Mouse (Mus musculus) kidney, embryonic 15.5 days (tissue): ENCODE measurements around the gene Lenep. TPM values are rescaled to one million over a fixed set of nuclear protein-coding genes. Genes with fewer than 3 reads are reported as not detected.
"Not testable (repeated sequence)": the region's sequence is repeated elsewhere in the genome, so short reads cannot be mapped to it uniquely, and the experiment has no call there.

ENCODE experiments used
- ATAC-seq: fragments of 200-750 bp; cut with Nextera tagmentation; replicated peaks from 2 replicates; pipeline ENCODE4 v1.8.0; 2017; ENCODE audit warnings: moderate TSS enrichment; ENCODE audit not compliant: low FRiP score
- H3K27ac ChIP-seq: fragments of 300-500 bp; sonication (generic); 2 replicates; pipeline ENCODE4 v1.5.1; 2015; ENCODE audit warnings: mild to moderate bottlenecking, inconsistent platforms
- H3K27me3 ChIP-seq: fragments of 300-500 bp; sonication (generic); 2 replicates; pipeline ENCODE4 v1.6.1; 2015; ENCODE audit warnings: inconsistent platforms
- H3K36me3 ChIP-seq: fragments of 300-500 bp; sonication (generic); 2 replicates; pipeline ENCODE4 v1.6.1; 2015; ENCODE audit warnings: inconsistent platforms
- H3K4me1 ChIP-seq: fragments of 300-500 bp; sonication (generic); 2 replicates; pipeline ENCODE4 v1.6.1; 2015; ENCODE audit warnings: inconsistent platforms
- H3K4me2 ChIP-seq: fragments of 300-500 bp; sonication (generic); 2 replicates; pipeline ENCODE4 v1.6.1; 2015; ENCODE audit warnings: moderate library complexity, mild to moderate bottlenecking, inconsistent platforms
- H3K4me3 ChIP-seq: fragments of 300-500 bp; sonication (generic); replicated peaks from 2 replicates; pipeline ENCODE4 v1.5.1; 2015; ENCODE audit warnings: mild to moderate bottlenecking, inconsistent platforms
- H3K9ac ChIP-seq: fragments of 300-500 bp; sonication (generic); 2 replicates; pipeline ENCODE4 v1.6.1; 2015; ENCODE audit warnings: mild to moderate bottlenecking, inconsistent platforms
- H3K9me3 ChIP-seq: fragments of 300-500 bp; sonication (generic); replicated peaks from 2 replicates; pipeline ENCODE4 v1.6.1; 2016; ENCODE audit warnings: inconsistent platforms
- WGBS: fragments of 180-500 bp; shearing (Covaris S2); methylation state at CpG from one replicate; pipeline ENCODE4 v1.1.7; 2015; ENCODE audit warnings: mixed read lengths; 5-methylcytosine and 5-hydroxymethylcytosine counted together
- polyA plus RNA-seq: library from polyadenylated mRNA; unstranded; fragments of >200 nt; fragmentation: Nextera tagmentation; extraction: Ambion mirVana; gene quantifications from 2 replicates; pipeline ENCODE4 v1.2.1, GENCODE M21; 2015

The Lenep gene
- polyA plus RNA-seq, 1 experiment from 2014 or later, result 0.14 TPM

DNA sequence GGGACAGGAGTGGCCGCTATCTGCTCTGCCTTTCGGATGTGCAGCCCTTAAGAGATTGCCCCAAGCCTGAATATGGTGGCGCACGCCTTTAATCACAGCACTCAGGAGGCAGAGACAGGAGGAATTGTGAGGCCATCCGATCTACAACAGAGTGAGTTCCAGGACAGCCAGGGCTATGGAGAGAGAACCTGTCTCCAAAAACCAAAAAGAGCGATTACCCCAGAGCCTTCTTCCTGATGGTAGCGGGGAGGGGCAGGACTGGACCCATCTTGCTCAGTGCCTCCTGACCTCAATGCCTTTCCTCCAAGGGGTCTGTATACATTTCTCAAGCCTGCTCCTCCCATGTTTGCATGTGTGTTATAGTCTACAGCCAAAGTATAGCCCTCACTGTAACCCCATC, 26.4 kb upstream of the Lenep start:
- Histone ChIP-seq H3K36me3 (peaks cover 67% of the 10 kb centered on the region), H3K4me1 (peaks cover 23% of the 10 kb centered on the region)
- 90% methylated on average over 7 of the region's 7 CpGs for WGBS
- not testable (repeated sequence) for ATAC-seq, H3K27ac ChIP-seq, H3K9me3 ChIP-seq, H3K27me3 ChIP-seq, H3K9ac ChIP-seq, H3K4me2 ChIP-seq, H3K4me3 ChIP-seq

- Histone ChIP-seq H3K4me3 (no peak overlapping the region), H3K4me2 (no peak overlapping the region), H3K27me3 (no peaks in the 10 kb centered on the region), H3K9me3 (no peaks in the 10 kb centered on the region), H3K27ac (no peak overlapping the region), H3K4me1 (peaks cover 45% of the 10 kb centered on the region), H3K9ac (no peak overlapping the region), H3K36me3 (peaks cover 52% of the 10 kb centered on the region)
- ATAC-seq, result no peak
- 86% methylated on average over 4 of the region's 4 CpGs for WGBS
Observed at GRCm38 (mm10) chr3:89425876-89426275, 23.3 kb upstream of the Lenep start.

- Histone ChIP-seq H3K9ac (no peak overlapping the region), H3K4me3 (no peak overlapping the region), H3K9me3 (no peaks in the 10 kb centered on the region), H3K36me3 (peaks cover 52% of the 10 kb centered on the region), H3K27ac (peak overlapping the region; percentile 32; the same call in 1 of the 2 replicates), H3K27me3 (no peaks in the 10 kb centered on the region), H3K4me2 (no peak overlapping the region), H3K4me1 (peaks cover 52% of the 10 kb centered on the region)
- no peak for ATAC-seq
- WGBS, result 66% methylated on average over 5 of the region's 5 CpGs
Observed at GRCm38 (mm10) chr3:89425141-89425525, 22.5 kb upstream of the Lenep start.

DNA sequence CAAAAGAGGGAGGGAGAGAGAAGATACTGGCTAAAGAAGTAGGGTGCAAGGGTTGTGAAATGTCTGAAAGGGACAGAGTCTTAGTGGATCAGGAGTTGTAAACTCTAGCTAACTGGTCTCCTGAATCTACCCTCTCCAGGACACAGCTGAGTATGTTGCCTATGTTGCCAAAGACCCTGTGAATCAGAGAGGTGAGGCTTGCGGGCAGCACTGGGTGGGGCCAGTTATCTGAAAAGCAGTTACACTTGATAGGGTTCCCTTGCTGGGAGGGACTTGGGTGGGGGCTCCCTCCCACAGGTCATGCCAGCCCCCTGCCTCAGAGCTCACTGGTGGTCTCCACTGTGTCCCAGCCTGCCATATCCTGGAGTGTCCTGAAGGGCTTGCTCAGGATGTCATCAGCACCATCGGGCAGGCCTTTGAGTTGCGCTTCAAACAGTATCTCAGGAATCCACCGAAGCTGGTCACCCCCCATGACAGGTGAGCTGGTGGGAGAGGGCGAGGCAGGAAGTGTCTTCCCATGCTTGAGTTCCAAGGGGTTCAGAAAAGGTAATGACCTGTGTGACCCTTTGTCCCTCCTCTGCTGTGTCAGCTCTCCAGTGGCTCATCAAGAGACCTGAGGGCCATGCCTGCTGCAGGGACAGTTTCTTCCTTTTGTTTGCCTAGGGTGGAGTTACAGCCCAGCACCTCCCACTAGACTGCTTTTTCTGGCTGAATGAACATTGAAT, 22.0 kb upstream of the Lenep start:
- no peak for ATAC-seq
- no peak overlapping the region for H3K9ac ChIP-seq
- H3K9me3 ChIP-seq, result no peaks in the 10 kb centered on the region
- no peaks in the 10 kb centered on the region for H3K27me3 ChIP-seq
- no peak overlapping the region for H3K4me2 ChIP-seq
- peaks cover 57% of the 10 kb centered on the region for H3K4me1 ChIP-seq
- no peak overlapping the region for H3K4me3 ChIP-seq
- peak overlapping the region; percentile 32; the same call in 1 of the 2 replicates for H3K27ac ChIP-seq
- WGBS, result 67% methylated on average over 5 of the region's 5 CpGs
- H3K36me3 ChIP-seq, result peaks cover 52% of the 10 kb centered on the region

- Histone ChIP-seq H3K36me3 (peaks cover 42% of the 10 kb centered on the region), H3K27ac (0 out of 2 replicates have a peak overlapping the region, but pooled peaks have one; percentile 100), H3K4me1 (peaks cover 60% of the 10 kb centered on the region), H3K27me3 (no peaks in the 10 kb centered on the region), H3K9me3 (no peaks in the 10 kb centered on the region), H3K4me2 (peak overlapping the region; percentile 89), H3K4me3 (peak overlapping the region; percentile 71), H3K9ac (peak overlapping the region; percentile 64; the same call in 1 of the 2 replicates)
- 53% methylated on average over 6 of the region's 6 CpGs for WGBS
- ATAC-seq, result no peak
Observed at GRCm38 (mm10) chr3:89422556-89423205, 20.1 kb upstream of the Lenep start.

GRCm38 (mm10) chr3:89421810-89422473, 19.3 kb upstream of the Lenep start:
- no peaks in the 10 kb centered on the region for H3K27me3 ChIP-seq
- peak overlapping the region; percentile 64 for H3K9ac ChIP-seq
- peak overlapping the region; percentile 71 for H3K4me3 ChIP-seq
- H3K27ac ChIP-seq, result peak overlapping the region; percentile 100
- H3K4me1 ChIP-seq, result peaks cover 63% of the 10 kb centered on the region
- no peaks in the 10 kb centered on the region for H3K9me3 ChIP-seq
- WGBS, result 2% methylated on average over 22 of the region's 22 CpGs
- H3K36me3 ChIP-seq, result peaks cover 34% of the 10 kb centered on the region
- no peak for ATAC-seq
- peak overlapping the region; percentile 89 for H3K4me2 ChIP-seq

DNA sequence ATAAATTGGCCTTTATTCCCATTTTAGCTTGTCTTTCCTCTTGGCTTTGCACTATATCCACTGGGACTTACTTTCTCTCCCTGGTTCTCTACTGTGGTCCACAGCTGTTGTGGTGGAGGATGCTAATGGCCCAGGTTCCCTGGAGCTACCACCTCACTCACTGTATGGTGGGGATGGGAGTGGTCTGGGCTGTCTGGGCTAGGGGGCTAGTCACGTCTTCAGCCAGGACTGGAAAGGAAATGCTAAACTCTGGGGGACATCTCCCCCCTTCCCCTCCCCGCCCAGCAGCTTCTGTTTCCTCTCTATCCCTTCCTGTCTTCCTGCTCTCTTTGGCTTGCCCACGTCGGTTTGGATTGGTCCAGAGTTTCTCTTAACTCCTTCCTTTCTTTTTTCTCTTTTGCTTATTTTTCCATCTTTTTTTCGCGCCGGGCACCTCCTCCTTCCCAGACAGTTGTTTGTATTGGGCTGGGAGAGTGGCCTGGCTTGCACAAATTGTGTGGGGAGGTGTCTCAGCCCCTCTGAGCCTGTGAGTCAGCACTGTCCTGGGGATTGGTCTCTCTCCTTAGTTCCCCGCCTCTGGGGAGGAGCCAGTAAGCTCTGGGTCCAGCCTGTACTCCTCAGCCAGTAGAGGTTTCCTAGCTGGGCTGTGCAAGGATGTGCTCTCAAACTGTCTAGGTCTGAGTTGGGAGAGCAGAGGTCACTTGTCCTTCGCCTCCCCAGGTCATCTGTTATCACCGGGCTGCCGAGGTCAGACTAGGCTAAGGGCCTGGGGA, 18.6 kb upstream of the Lenep start:
- H3K4me1 ChIP-seq, result peaks cover 71% of the 10 kb centered on the region
- H3K9ac ChIP-seq, result peak overlapping the region; percentile 64
- H3K27me3 ChIP-seq, result no peaks in the 10 kb centered on the region
- under 1% methylated on average over 11 of the region's 11 CpGs for WGBS
- H3K27ac ChIP-seq, result peak overlapping the region; percentile 100
- H3K4me3 ChIP-seq, result peak overlapping the region; percentile 71
- ATAC-seq, result peak; percentile 78
- H3K4me2 ChIP-seq, result peak overlapping the region; percentile 89
- H3K36me3 ChIP-seq, result peaks cover 30% of the 10 kb centered on the region
- H3K9me3 ChIP-seq, result no peaks in the 10 kb centered on the region

DNA sequence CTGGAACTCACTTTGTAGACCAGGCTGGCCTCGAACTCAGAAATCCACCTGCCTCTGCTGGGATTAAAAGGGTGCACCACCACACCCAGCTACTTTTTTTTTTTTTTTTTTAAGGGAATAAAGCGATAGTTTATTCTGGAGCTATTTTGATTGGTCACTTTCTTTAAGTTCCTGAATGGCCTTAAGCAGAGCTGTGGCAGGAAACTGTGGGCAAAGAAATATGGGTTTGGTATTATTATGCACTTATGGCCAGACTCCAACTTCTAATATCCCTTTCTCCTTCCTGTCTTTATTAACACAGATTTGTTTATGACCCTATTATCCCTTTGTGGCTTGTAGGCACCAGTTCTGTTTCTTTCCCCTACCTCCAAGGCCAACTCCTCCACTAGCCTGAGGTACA, 17.8 kb upstream of the Lenep start:
- WGBS, result 44% methylated on average over 2 of the region's 2 CpGs
- peak overlapping the region; percentile 71 for H3K4me3 ChIP-seq
- H3K27me3 ChIP-seq, result no peaks in the 10 kb centered on the region
- no peaks in the 10 kb centered on the region for H3K9me3 ChIP-seq
- 0 out of 2 replicates have a peak overlapping the region, but pooled peaks have one; percentile 64 for H3K9ac ChIP-seq
- peak overlapping the region; percentile 89 for H3K4me2 ChIP-seq
- ATAC-seq, result no peak
- H3K36me3 ChIP-seq, result peaks cover 30% of the 10 kb centered on the region
- H3K27ac ChIP-seq, result peak overlapping the region; percentile 100
- H3K4me1 ChIP-seq, result peaks cover 72% of the 10 kb centered on the region

DNA sequence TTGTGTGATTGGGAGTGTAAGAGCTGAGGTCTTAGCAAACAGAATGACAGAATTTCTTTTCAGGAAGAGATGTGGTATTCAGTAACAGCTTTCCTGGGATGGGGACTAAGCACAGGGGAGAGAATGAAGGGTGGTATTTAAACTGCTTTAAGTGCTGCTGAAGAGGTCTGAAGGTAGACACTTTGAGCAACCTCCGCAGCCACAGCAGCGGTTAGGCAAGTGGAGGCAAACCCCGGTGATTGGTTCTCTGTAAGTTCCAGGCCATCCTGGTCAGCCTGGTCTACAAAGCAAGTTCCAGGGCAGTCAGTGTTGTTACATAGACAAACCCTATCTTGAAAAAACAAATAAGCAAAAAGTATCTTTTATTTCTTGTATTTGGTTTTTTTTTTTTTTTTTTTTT, 17.4 kb upstream of the Lenep start:
- no peaks in the 10 kb centered on the region for H3K9me3 ChIP-seq
- H3K4me1 ChIP-seq, result peaks cover 68% of the 10 kb centered on the region
- H3K27me3 ChIP-seq, result no peaks in the 10 kb centered on the region
- H3K9ac ChIP-seq, result peak overlapping the region; percentile 60
- ATAC-seq, result no peak
- H3K36me3 ChIP-seq, result peaks cover 30% of the 10 kb centered on the region
- H3K27ac ChIP-seq, result peak overlapping the region; percentile 100
- peak overlapping the region; percentile 89 for H3K4me2 ChIP-seq
- peak overlapping the region; percentile 71 for H3K4me3 ChIP-seq
- WGBS, result 9% methylated on average over 3 of the region's 3 CpGs

DNA sequence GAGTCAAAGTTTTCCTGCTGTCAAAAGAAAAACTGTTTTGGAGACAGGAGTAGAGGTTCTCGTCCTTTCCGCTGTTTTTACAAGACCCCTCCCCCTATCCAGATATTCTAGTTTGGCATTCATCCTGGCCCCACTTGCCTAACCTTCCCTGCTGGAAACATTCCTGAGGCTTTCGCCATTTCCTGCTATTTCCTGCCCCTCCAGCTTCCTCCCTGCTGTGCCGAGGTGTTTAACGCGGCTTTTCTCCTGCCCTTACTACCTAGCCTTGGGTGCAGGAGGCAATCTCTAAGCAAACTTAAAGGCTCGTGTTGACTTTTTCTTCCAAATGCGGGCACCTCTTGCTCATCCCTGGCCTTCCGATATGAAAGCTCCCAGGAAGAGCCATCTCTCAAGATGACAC, 17.0 kb upstream of the Lenep start:
- Histone ChIP-seq H3K36me3 (peaks cover 30% of the 10 kb centered on the region), H3K4me3 (peak overlapping the region; percentile 71), H3K27ac (peak overlapping the region; percentile 100), H3K27me3 (no peaks in the 10 kb centered on the region), H3K4me1 (peaks cover 64% of the 10 kb centered on the region), H3K9ac (peak overlapping the region; percentile 60), H3K4me2 (peak overlapping the region; percentile 89), H3K9me3 (no peaks in the 10 kb centered on the region)
- 1% methylated on average over 9 of the region's 9 CpGs for WGBS
- ATAC-seq, result no peak

GRCm38 (mm10) chr3:89418861-89419250, 16.3 kb upstream of the Lenep start:
- Histone ChIP-seq H3K4me2 (peak overlapping the region; percentile 89), H3K36me3 (peaks cover 30% of the 10 kb centered on the region), H3K9ac (peak overlapping the region; percentile 60), H3K27me3 (no peaks in the 10 kb centered on the region), H3K27ac (peak overlapping the region; percentile 100), H3K4me3 (peak overlapping the region; percentile 71), H3K4me1 (peaks cover 57% of the 10 kb centered on the region), H3K9me3 (no peaks in the 10 kb centered on the region)
- peak; percentile 31 for ATAC-seq
- under 1% methylated on average over 16 of the region's 16 CpGs for WGBS
